Mouse (Mus musculus): ENCODE results near the gene Faim2. TPM values are rescaled to one million over a fixed set of nuclear protein-coding genes. Genes with fewer than 3 reads are reported as not detected.

Faim2 gene
- polyA plus RNA-seq, 1 experiment from 2014 or later = 0.81 TPM

DNA sequence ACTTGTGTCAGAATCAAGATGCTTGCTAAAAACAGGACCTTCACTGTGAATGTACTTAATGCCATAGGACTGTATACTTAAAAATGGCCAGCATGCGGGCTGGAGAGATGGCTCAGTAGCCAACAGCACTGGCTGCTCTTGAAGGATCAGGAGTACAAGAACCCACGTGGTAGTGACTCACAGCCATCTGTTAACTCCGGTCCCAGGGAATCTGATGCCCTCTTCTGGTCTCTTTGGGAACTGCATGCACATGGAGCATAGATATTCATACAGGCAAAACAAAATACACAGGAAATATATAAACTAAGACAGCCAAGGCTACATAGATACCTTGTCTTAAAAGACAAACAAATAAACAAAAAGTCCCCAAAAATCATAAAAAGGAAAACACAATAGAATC, 58.9 kb downstream of the Faim2 start:
- Histone ChIP-seq H3K4me2 (replicated peaks; ENCODE audit: low read depth) (no peak overlapping the region), H3K9ac (ENCODE audit: low read length) (no peak overlapping the region), H3K36me3 (ENCODE audit: control insufficient read depth, insufficient read depth, low read length) (no peaks in the 10 kb centered on the region), H3K4me1 (replicated peaks; ENCODE audit: control insufficient read depth, insufficient read depth) (no peaks in the 10 kb centered on the region), H3K4me3 (ENCODE audit: low read depth, low read length) (no peak overlapping the region), H3K27ac (replicated peaks) (no peak overlapping the region), H3K9me3 (ENCODE audit: control insufficient read depth, low read length) (no peaks in the 10 kb centered on the region), H3K27me3 (ENCODE audit: control insufficient read depth, insufficient read depth, low read length) (no peaks in the 10 kb centered on the region)
- peak; percentile 86 for DNase-seq (ENCODE audit: low spot score)
- peak; percentile 81 for ATAC-seq (ENCODE audit: low FRiP score, low TSS enrichment)
- WGBS = 36% methylated on average over 3 of the region's 3 CpGs
- no peak for TF ChIP-seq EP300 (optimal IDR thresholded peaks at IDR 0.05)
- peak; percentile 92 for TF ChIP-seq CTCF (IDR thresholded peaks at IDR 0.05; ENCODE audit: low read depth)

DNA sequence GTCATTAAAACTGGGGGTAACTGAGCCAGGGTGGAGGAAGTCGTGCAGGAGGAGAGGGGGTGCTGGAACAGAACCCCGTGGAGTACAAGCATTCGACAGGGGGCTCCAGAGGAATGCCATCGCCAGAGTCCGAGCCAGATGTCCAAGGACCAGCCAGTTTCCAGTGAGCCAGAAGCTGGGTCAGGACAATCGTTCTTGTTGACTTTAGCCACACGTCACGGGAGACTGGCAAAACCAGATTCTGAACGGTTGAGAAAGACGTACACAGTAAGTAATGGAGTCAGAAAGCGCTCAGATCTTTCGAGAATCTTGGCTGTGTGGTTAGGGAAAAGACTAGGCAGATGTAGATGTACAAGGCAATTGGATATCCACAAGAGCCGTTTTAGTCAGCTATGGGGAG, 64.8 kb downstream of the Faim2 start:
- Histone ChIP-seq H3K4me2 (replicated peaks; ENCODE audit: low read depth) (peak overlapping the region; percentile 34), H3K27ac (replicated peaks) (0 out of 2 replicates have a peak overlapping the region, but pooled peaks have one; percentile 0), H3K9ac (ENCODE audit: low read length) (no peak overlapping the region), H3K4me1 (replicated peaks; ENCODE audit: control insufficient read depth, insufficient read depth) (no peaks in the 10 kb centered on the region), H3K9me3 (ENCODE audit: control insufficient read depth, low read length) (no peaks in the 10 kb centered on the region), H3K27me3 (ENCODE audit: control insufficient read depth, insufficient read depth, low read length) (no peaks in the 10 kb centered on the region), H3K36me3 (ENCODE audit: control insufficient read depth, insufficient read depth, low read length) (no peaks in the 10 kb centered on the region), H3K4me3 (ENCODE audit: low read depth, low read length) (no peak overlapping the region)
- WGBS = 37% methylated on average over 13 of the region's 13 CpGs
- ATAC-seq (ENCODE audit: low FRiP score, low TSS enrichment) (peak; percentile 65), DNase-seq (ENCODE audit: low spot score) (peak; percentile 76)
- TF ChIP-seq EP300 (optimal IDR thresholded peaks at IDR 0.05) = no peak
- no peak for TF ChIP-seq CTCF (IDR thresholded peaks at IDR 0.05; ENCODE audit: low read depth)

DNA sequence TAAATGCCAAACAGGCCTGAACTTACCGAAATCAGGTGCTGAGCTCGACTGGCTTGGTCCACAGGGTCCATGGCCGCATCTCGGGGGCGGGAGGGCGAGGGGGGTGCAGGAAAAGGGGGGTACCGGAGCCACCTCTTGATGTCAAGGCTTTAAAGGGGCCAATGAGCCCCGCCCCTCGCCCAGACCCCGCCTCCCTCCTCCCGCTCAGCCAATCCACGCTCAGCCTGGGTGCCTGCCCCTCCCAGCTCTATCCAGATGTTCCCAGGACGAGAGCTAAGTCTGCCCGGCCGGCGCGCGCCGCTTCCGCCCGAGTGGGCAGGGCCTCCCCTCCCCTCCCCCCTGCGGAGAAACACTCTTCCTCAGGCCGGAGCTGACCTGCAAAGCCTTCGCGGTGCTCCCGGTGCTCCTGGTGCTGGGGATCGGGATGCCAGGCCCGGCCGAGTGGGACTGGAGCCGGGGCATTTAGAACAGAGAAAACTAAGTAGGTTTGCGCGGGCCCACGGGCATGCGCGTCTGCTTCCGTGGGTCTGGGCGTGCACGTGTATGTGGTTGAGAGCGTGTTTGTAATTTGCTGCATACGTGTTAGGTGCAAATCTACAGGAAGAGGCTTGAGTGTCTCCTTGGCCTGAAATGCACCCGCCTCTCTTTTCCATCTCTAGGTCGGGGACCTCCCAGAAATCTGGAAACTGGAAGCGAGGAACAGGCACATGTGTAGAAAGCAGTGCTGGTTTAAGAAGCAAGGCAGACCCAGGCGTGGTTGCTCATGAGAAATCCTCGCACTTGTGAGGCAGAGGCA, 70.2 kb downstream of the Faim2 start, which contains the start of gene Nckap5l:
TSS of gene Nckap5l (minus strand) at position 143 of the 796 bp plus-strand sequence.
- peak within 1 kb of the TSS; percentile 72 for H3K4me3 ChIP-seq (ENCODE audit: low read depth, low read length)
- DNase-seq (ENCODE audit: low spot score) (peak; percentile 92), ATAC-seq (ENCODE audit: low FRiP score, low TSS enrichment) (peak; percentile 97)
- 1% methylated on average over 43 of the region's 45 CpGs for WGBS
- H3K9me3 ChIP-seq (ENCODE audit: control insufficient read depth, low read length) = no peaks in the 10 kb centered on the region
- no peaks in the 10 kb centered on the region for H3K36me3 ChIP-seq (ENCODE audit: control insufficient read depth, insufficient read depth, low read length)
- no peaks in the 10 kb centered on the region for H3K27me3 ChIP-seq (ENCODE audit: control insufficient read depth, insufficient read depth, low read length)
- no peaks in the 10 kb centered on the region for H3K4me1 ChIP-seq (replicated peaks; ENCODE audit: control insufficient read depth, insufficient read depth)
- peak within 1 kb of the TSS; percentile 79 for H3K9ac ChIP-seq (ENCODE audit: low read length)
- peak within 1 kb of the TSS; percentile 88 for H3K27ac ChIP-seq (replicated peaks)
- peak within 1 kb of the TSS; percentile 86 for H3K4me2 ChIP-seq (replicated peaks; ENCODE audit: low read depth)
- no peak for TF ChIP-seq CTCF (IDR thresholded peaks at IDR 0.05; ENCODE audit: low read depth)

DNA sequence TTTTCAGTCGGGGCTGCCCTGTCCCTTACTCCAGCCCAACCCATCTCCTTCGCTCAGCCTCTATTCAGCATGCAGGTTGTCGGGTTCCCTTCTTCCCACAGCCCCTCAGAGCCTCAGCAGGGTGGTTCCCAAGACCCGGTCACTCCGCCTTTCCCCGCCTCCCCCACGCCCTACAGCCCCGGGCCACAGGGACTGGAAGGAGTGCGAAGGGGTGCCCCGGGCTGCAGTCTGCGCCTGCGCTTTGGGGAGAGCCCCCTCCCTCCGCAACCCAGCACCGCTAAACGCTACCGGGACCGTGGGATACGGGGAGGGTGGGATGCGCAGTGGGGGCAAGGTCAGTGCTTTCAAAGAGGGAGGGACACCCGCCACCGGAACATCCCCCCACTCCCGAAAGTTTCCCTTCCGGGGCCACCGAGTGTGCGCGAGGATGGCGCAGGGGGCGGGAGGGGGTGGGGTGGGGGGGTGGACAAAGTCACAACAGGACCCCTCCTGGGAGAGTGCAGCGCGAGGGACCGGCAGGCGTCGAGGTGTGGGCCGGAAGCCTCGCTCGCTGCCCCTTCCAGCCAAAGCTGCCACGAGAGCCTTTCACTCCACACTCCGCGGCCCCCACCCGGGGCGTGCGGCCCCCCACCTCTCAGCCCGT, 70.9 kb downstream of the Faim2 start:
- H3K27me3 ChIP-seq (ENCODE audit: control insufficient read depth, insufficient read depth, low read length) = no peaks in the 10 kb centered on the region
- H3K4me1 ChIP-seq (replicated peaks; ENCODE audit: control insufficient read depth, insufficient read depth) = no peaks in the 10 kb centered on the region
- ATAC-seq (ENCODE audit: low FRiP score, low TSS enrichment) = peak; percentile 47; the same call in 1 of the 2 replicates
- no peak for TF ChIP-seq CTCF (IDR thresholded peaks at IDR 0.05; ENCODE audit: low read depth)
- TF ChIP-seq EP300 (optimal IDR thresholded peaks at IDR 0.05) = no peak
- peak; percentile 60 for DNase-seq (ENCODE audit: low spot score)
- peak overlapping the region; percentile 72 for H3K4me3 ChIP-seq (ENCODE audit: low read depth, low read length)
- H3K27ac ChIP-seq (replicated peaks) = peak overlapping the region; percentile 88
- H3K36me3 ChIP-seq (ENCODE audit: control insufficient read depth, insufficient read depth, low read length) = no peaks in the 10 kb centered on the region
- under 1% methylated on average over 42 of the region's 43 CpGs for WGBS
- H3K9ac ChIP-seq (ENCODE audit: low read length) = peak overlapping the region; percentile 79
- H3K9me3 ChIP-seq (ENCODE audit: control insufficient read depth, low read length) = no peaks in the 10 kb centered on the region
- H3K4me2 ChIP-seq (replicated peaks; ENCODE audit: low read depth) = peak overlapping the region; percentile 86

DNA sequence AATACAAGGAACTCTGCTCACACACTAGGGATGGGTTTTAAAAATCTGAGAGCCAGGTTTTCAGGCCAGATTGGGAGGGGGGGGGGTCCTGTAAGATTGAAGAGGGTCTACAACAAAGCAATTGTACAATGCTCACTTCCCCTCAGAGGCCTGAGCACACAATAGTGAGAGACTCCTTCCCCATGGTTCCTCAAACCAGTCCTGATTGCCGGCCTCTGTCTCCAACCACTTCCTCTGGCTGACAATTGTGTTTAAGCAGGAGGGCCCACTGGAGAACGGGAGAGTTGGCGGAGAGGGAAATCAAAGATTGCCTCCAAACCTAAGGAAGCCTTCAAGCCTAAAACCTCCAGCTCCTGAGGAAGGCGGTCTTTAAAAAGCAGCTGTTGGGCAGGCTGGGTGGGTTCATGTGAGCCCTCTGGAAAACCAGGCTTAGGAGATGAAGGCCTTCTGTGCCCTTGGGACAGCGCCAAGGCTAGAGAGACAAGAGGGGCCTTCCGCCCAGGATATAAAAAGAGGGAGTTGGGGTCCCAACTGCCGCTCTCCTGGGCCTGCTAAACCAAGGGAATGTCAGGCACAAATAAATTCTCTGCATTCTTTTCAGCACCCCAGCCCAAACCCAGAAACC, 71.5 kb downstream of the Faim2 start:
- no peaks in the 10 kb centered on the region for H3K4me1 ChIP-seq (replicated peaks; ENCODE audit: control insufficient read depth, insufficient read depth)
- 23% methylated on average over 7 of the region's 7 CpGs for WGBS
- H3K4me3 ChIP-seq (ENCODE audit: low read depth, low read length) = peak overlapping the region; percentile 72
- peak overlapping the region; percentile 86 for H3K4me2 ChIP-seq (replicated peaks; ENCODE audit: low read depth)
- H3K9me3 ChIP-seq (ENCODE audit: control insufficient read depth, low read length) = no peaks in the 10 kb centered on the region
- peak overlapping the region; percentile 79 for H3K9ac ChIP-seq (ENCODE audit: low read length)
- H3K36me3 ChIP-seq (ENCODE audit: control insufficient read depth, insufficient read depth, low read length) = no peaks in the 10 kb centered on the region
- no peak for TF ChIP-seq EP300 (optimal IDR thresholded peaks at IDR 0.05)
- no peak for TF ChIP-seq CTCF (IDR thresholded peaks at IDR 0.05; ENCODE audit: low read depth)
- ATAC-seq (ENCODE audit: low FRiP score, low TSS enrichment) (no peak), DNase-seq (ENCODE audit: low spot score) (no peak)
- H3K27me3 ChIP-seq (ENCODE audit: control insufficient read depth, insufficient read depth, low read length) = no peaks in the 10 kb centered on the region
- peak overlapping the region; percentile 88 for H3K27ac ChIP-seq (replicated peaks)
